Mouse (Mus musculus) CH12.LX (cell line): ENCODE measurements around the gene Atp5b. TPM values are rescaled to one million over a fixed set of nuclear protein-coding genes. Genes with fewer than 3 reads are reported as not detected.
A peak's percentile ranks its signal among the peaks of the same experiment; 100 is the strongest.

Experiments used
- DNase-seq: peaks from one replicate; pipeline ENCODE4 v3.0.0-alpha.2; 2013; ENCODE audit errors: extremely low read depth
- H3K27ac ChIP-seq: 2 replicates; pipeline ENCODE4 v1.5.1; 2012; ENCODE audit warnings: low read depth, mild to moderate bottlenecking, control low read depth, moderate library complexity; ENCODE audit not compliant: insufficient read depth
- H3K27me3 ChIP-seq: replicated peaks from 2 replicates; pipeline ENCODE3; 2012; ENCODE audit warnings: inconsistent platforms
- H3K36me3 ChIP-seq, 2 experiments: replicated peaks in 1 of 2; 2 replicates each; pipeline versions ENCODE3 to v1.6.1; 2012; ENCODE audit warnings: inconsistent platforms in 1 of 2, low read length in 1 of 2, mild to moderate bottlenecking in 1 of 2, mixed read lengths in 1 of 2, moderate library complexity in 1 of 2; ENCODE audit not compliant: control insufficient read depth in 1 of 2, insufficient read depth in 1 of 2
- H3K4me1 ChIP-seq, 2 experiments: 2 replicates each; pipeline ENCODE4 v1.6.1; 2012; ENCODE audit warnings: inconsistent platforms in 1 of 2, moderate library complexity in 1 of 2; ENCODE audit not compliant: insufficient read depth in 2 of 2, control insufficient read depth in 1 of 2
- H3K4me2 ChIP-seq: 2 replicates; pipeline ENCODE4 v1.6.1; 2012; ENCODE audit warnings: low read depth, mild to moderate bottlenecking, control low read depth; ENCODE audit not compliant: poor library complexity, insufficient read depth, severe bottlenecking
- H3K4me3 ChIP-seq, 3 experiments: fragments of 150-350 bp in 1 of 3; sonication (generic) in 1 of 3; replicated peaks in 1 of 3; 2 replicates each; pipeline versions ENCODE3 to v1.5.1; 2011 to 2012; ENCODE audit warnings: low read depth in 2 of 3, low read length in 2 of 3, mild to moderate bottlenecking in 2 of 3, moderate library complexity in 2 of 3, control low read depth in 1 of 3, improper control_type of control experiment in 1 of 3, inconsistent platforms in 1 of 3, mixed read lengths in 1 of 3; ENCODE audit not compliant: poor library complexity in 1 of 3
- H3K79me2 ChIP-seq: replicated peaks from 2 replicates; pipeline ENCODE4 v1.6.1; 2012; ENCODE audit warnings: mild to moderate bottlenecking, moderate library complexity; ENCODE audit not compliant: control insufficient read depth, poor library complexity, insufficient read depth, severe bottlenecking; ENCODE audit errors: extremely low read depth
- H3K9ac ChIP-seq: 2 replicates; pipeline ENCODE4 v1.6.1; 2012; ENCODE audit warnings: low read depth, mild to moderate bottlenecking, control low read depth, moderate library complexity; ENCODE audit not compliant: insufficient read depth
- H3K9me3 ChIP-seq: replicated peaks from 2 replicates; pipeline ENCODE3; 2012; ENCODE audit warnings: low read length, inconsistent platforms, mixed read lengths
- BHLHE40 ChIP-seq: IDR thresholded peaks from 2 replicates; pipeline ENCODE4 v1.6.1; 2011; ENCODE audit warnings: mild to moderate bottlenecking, low read depth, low read length, improper control_type of control experiment
- CHD1 ChIP-seq: IDR thresholded peaks from 2 replicates; pipeline ENCODE4 v1.6.1; 2012; ENCODE audit warnings: low read depth, low read length, improper control_type of control experiment, inconsistent platforms
- E2F4 ChIP-seq: IDR thresholded peaks from 2 replicates; pipeline ENCODE4 v1.6.1; 2011; ENCODE audit warnings: low read depth, low read length, improper control_type of control experiment; ENCODE audit not compliant: insufficient replicate concordance
- EP300 ChIP-seq: IDR thresholded peaks from 2 replicates; pipeline ENCODE4 v1.6.1; 2011; ENCODE audit warnings: low read length, improper control_type of control experiment
- ETS1 ChIP-seq: conservative IDR thresholded peaks from 2 replicates; pipeline ENCODE4 v1.6.1; 2012; ENCODE audit warnings: low read depth, mild to moderate bottlenecking, inconsistent platforms, low read length, improper control_type of control experiment, moderate library complexity
- GABPA ChIP-seq: IDR thresholded peaks from 2 replicates; pipeline ENCODE4 v1.6.1; 2012; ENCODE audit warnings: low read depth, low read length, improper control_type of control experiment, inconsistent platforms; ENCODE audit not compliant: insufficient replicate concordance
- IRF4 ChIP-seq: IDR thresholded peaks from 2 replicates; pipeline ENCODE4 v1.6.1; 2014; ENCODE audit warnings: low read depth, mild to moderate bottlenecking, inconsistent platforms, low read length, improper control_type of control experiment
- JUN ChIP-seq: IDR thresholded peaks from 2 replicates; pipeline ENCODE4 v1.6.1; 2011; ENCODE audit warnings: low read depth, mild to moderate bottlenecking, low read length, improper control_type of control experiment, moderate library complexity; ENCODE audit not compliant: insufficient read depth
- JUND ChIP-seq: conservative IDR thresholded peaks from 2 replicates; pipeline ENCODE4 v1.6.1; 2011; ENCODE audit warnings: low read depth, low read length, improper control_type of control experiment
- KAT2A ChIP-seq: IDR thresholded peaks from 2 replicates; pipeline ENCODE4 v1.6.1; 2012; ENCODE audit warnings: low read length, improper control_type of control experiment, inconsistent platforms; ENCODE audit not compliant: insufficient replicate concordance
- MAFK ChIP-seq: IDR thresholded peaks from 2 replicates; pipeline ENCODE4 v1.6.1; 2011; ENCODE audit warnings: low read length, improper control_type of control experiment; ENCODE audit not compliant: insufficient replicate concordance
- MAZ ChIP-seq: IDR thresholded peaks from 2 replicates; pipeline ENCODE4 v1.6.1; 2012; ENCODE audit warnings: low read depth, mild to moderate bottlenecking, inconsistent platforms, low read length, improper control_type of control experiment, moderate library complexity
- MXI1 ChIP-seq: IDR thresholded peaks from 2 replicates; pipeline ENCODE4 v1.6.1; 2011; ENCODE audit warnings: mild to moderate bottlenecking, low read depth, low read length, improper control_type of control experiment
- MYC ChIP-seq: IDR thresholded peaks from 2 replicates; pipeline ENCODE4 v1.6.1; 2011; ENCODE audit warnings: low read depth, mild to moderate bottlenecking, improper control_type of control experiment, low read length
- NELFE ChIP-seq: IDR thresholded peaks from 2 replicates; pipeline ENCODE4 v1.6.1; 2011; ENCODE audit warnings: low read depth, low read length, improper control_type of control experiment
- NRF1 ChIP-seq: IDR thresholded peaks from 2 replicates; pipeline ENCODE4 v1.6.1; 2014; ENCODE audit warnings: low read depth, mild to moderate bottlenecking, inconsistent platforms, low read length, improper control_type of control experiment, moderate library complexity
- PAX5 ChIP-seq: IDR thresholded peaks from 2 replicates; pipeline ENCODE4 v1.6.1; 2012; ENCODE audit warnings: low read length, inconsistent platforms, mixed read lengths
- POLR2AphosphoS2 ChIP-seq: IDR thresholded peaks from 2 replicates; pipeline ENCODE4 v1.6.1; 2011; ENCODE audit warnings: low read depth, low read length, improper control_type of control experiment
- RAD21 ChIP-seq: IDR thresholded peaks from 2 replicates; pipeline ENCODE4 v1.6.1; 2011; ENCODE audit warnings: low read depth, mild to moderate bottlenecking, low read length, improper control_type of control experiment, moderate library complexity
- RCOR1 ChIP-seq: conservative IDR thresholded peaks from 2 replicates; pipeline ENCODE4 v1.6.1; 2012; ENCODE audit warnings: low read depth, mild to moderate bottlenecking, inconsistent platforms, low read length, improper control_type of control experiment
- SIN3A ChIP-seq: IDR thresholded peaks from 2 replicates; pipeline ENCODE4 v1.6.1; 2012; ENCODE audit warnings: low read length, improper control_type of control experiment, inconsistent platforms
- TBP ChIP-seq: conservative IDR thresholded peaks from 2 replicates; pipeline ENCODE4 v1.6.1; 2011; ENCODE audit warnings: low read depth, low read length, improper control_type of control experiment
- TCF12 ChIP-seq: IDR thresholded peaks from 2 replicates; pipeline ENCODE4 v1.6.1; 2014; ENCODE audit warnings: low read depth, mild to moderate bottlenecking, inconsistent platforms, low read length, improper control_type of control experiment
- UBTF ChIP-seq: IDR thresholded peaks from 2 replicates; pipeline ENCODE4 v1.6.1; 2012; ENCODE audit warnings: low read depth, mild to moderate bottlenecking, inconsistent platforms, low read length, improper control_type of control experiment, moderate library complexity
- USF1 ChIP-seq: IDR thresholded peaks from 2 replicates; pipeline ENCODE4 v1.6.1; 2014; ENCODE audit warnings: low read depth, mild to moderate bottlenecking, inconsistent platforms, low read length, improper control_type of control experiment
- USF2 ChIP-seq: conservative IDR thresholded peaks from 2 replicates; pipeline ENCODE4 v1.6.1; 2011; ENCODE audit warnings: low read depth, low read length, improper control_type of control experiment
- ZC3H11A ChIP-seq: IDR thresholded peaks from 2 replicates; pipeline ENCODE4 v1.6.1; 2012; ENCODE audit warnings: low read depth, mild to moderate bottlenecking, inconsistent platforms, low read length, improper control_type of control experiment
- ZMIZ1 ChIP-seq: IDR thresholded peaks from 2 replicates; pipeline ENCODE4 v1.6.1; 2012; ENCODE audit warnings: low read depth, mild to moderate bottlenecking, inconsistent platforms, low read length, improper control_type of control experiment
- ZNF384 ChIP-seq: IDR thresholded peaks from 2 replicates; pipeline ENCODE4 v1.6.1; 2012; ENCODE audit warnings: low read depth, low read length, improper control_type of control experiment, inconsistent platforms
- dilution Hi-C: fragments of 300-500 bp; cut with MboI; formaldehyde crosslinking; loops from 2 replicates; pipeline ENCODE4 v1.14.3; 2020; ENCODE audit warnings: low sequenced_read_pairs; ENCODE audit not compliant: extremely low pct_unique_long_range_greater_than_20kb, extremely low pct_ligation_motif_present
- in situ Hi-C: fragments of 300-500 bp; cut with MboI; formaldehyde crosslinking; loops from 3 replicates; pipeline ENCODE4 v1.14.3; 2019; ENCODE audit warnings: low sequenced_read_pairs, low pct_ligation_motif_present, low pct_unique_long_range_greater_than_20kb, mixed read lengths
- polyA plus RNA-seq: library from polyadenylated mRNA; unstranded; fragments of >175 nt; gene quantifications from 2 replicates; pipeline ENCODE4 v1.2.1, GENCODE M21; 2012; ENCODE audit warnings: low read depth; ENCODE audit not compliant: insufficient read length
- total RNA-seq, 2 experiments: library from RNA; depleted of rRNA; stranded (reverse); fragments of 300-350 nt in 1 of 2; fragments of >200 nt in 1 of 2; gene quantifications; 2 replicates each; pipeline ENCODE4 v1.2.3; 2012 to 2014

Atp5b gene
- total and polyA plus RNA-seq, 3 experiments: 1,607 to 1,775 (median 1,695) TPM

DNA sequence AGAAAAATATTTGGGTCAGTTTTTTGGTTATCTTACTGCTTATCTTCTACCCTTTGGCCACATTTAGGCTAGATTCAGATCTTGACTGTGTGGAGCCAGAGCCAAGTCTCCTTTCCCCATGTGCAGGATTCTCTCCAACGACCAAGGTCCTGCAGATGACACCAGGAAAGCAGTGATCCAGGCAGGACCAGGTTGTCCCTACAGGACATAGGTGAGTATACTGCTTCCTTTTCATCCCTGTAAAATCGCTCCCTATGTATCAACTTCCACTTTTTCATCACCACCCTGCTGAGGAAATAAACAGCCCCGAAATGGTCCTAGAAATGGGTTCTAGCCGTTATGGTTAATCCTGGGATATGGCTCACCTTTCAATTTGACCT is 13.2 kb downstream of the Atp5b start:
- dilution Hi-C loops: no loop called here
- H3K27ac ChIP-seq: no peak overlapping the region

DNA sequence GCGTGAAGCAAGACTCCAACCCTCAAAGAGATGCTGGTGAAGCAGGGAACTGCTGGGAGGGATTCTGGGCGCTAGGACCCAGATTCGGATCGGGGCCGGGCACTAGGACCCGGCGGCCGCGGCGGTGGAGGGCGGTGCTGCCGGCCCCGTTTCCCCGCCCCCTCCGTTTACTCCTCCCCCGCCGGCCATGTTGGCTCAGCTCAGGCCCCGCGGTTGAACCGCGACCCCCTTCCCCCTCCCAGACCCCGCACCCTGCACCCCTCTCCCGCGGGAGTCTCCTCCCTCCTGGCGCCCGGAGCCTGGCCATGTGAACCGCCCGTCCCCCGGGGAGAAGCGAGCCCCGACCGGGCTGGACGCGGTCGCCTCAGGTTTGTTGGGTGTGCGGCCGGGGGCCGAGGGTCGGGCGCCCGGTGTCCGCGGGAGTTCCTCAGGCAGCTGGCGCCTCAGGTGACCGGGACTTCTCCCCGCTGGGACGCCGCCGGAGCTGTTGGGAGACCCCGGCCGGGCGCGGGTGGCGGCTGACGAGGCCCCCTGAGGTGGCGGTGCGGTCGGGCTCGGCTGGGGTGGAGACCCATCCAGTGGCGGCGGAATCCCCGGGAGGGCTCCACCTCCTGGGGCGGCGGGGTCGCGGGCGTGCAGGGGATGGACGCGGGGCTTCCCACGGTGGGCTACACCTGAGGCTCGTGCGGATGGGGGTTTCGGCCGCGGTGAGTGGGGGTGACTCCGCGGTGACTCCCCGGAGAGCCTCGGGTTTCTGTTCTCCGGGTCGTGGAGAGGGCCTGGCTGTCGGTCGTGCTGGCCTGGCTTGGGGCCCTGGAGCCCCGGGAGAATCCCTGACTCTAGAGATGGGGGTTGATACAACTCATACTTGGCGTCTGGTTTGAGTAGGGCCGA is 13.9 kb downstream of the Atp5b start:
- Histone ChIP-seq H3K27ac (peak overlapping the region; percentile 65; the same call in 1 of the 2 replicates), H3K4me3 (peak overlapping the region; percentile 77 to 87 (median 84)), H3K4me1 (peaks cover 4 to 42% of the 10 kb centered on the region in 2 experiments; a peak in 3 of 4 replicates), H3K36me3 (peaks cover 0 to 15% of the 10 kb centered on the region in 2 experiments), H3K4me2 (peak overlapping the region; percentile 89), H3K9ac (peak overlapping the region; percentile 86), H3K9me3 (no peaks in the 10 kb centered on the region), H3K79me2 (peaks cover 51% of the 10 kb centered on the region), H3K27me3 (no peaks in the 10 kb centered on the region)
- peak; percentile 75 for DNase-seq
- in situ Hi-C loops (loop anchor here (10.0 kb wide), 1 partner anchor 48 kb away; no protein-coding TSS in a partner anchor), dilution Hi-C loops (no loop called here)
- TF ChIP-seq SIN3A (peak; percentile 99), BHLHE40 (peak; percentile 25; the same call in 1 of the 2 replicates), JUN (no peak), CHD1 (no peak), ZMIZ1 (no peak), MXI1 (no peak; the same call in 1 of the 2 replicates), USF2 (no peak), KAT2A (no peak), POLR2AphosphoS2 (no peak), GABPA (no peak), MAZ (peak; percentile 85), JUND (no peak), IRF4 (peak; percentile 69; the same call in 1 of the 2 replicates), ZNF384 (no peak), E2F4 (no peak), EP300 (no peak), TCF12 (peak; percentile 19; the same call in 1 of the 2 replicates), NRF1 (no peak), RCOR1 (no peak), TBP (no peak), RAD21 (no peak), ZC3H11A (no peak), MAFK (no peak), UBTF (peak; percentile 77), MYC (no peak), USF1 (no peak), ETS1 (no peak), NELFE (no peak)

More for the DNA sequence above, 13.2 kb downstream of the Atp5b start:
- in situ Hi-C loops: loop anchor here (10.0 kb wide), 1 partner anchor 48 kb away; no protein-coding TSS in a partner anchor
- H3K4me1 ChIP-seq: peaks cover 4 to 42% of the 10 kb centered on the region in 2 experiments; a peak in 3 of 4 replicates
- peaks cover 0 to 11% of the 10 kb centered on the region in 2 experiments for H3K36me3 ChIP-seq
- H3K9ac ChIP-seq: peak overlapping the region; percentile 31; the same call in 1 of the 2 replicates
- H3K79me2 ChIP-seq: peaks cover 45% of the 10 kb centered on the region
- H3K4me3 ChIP-seq: peak overlapping the region; percentile 18 to 84 (median 50)
- H3K9me3 ChIP-seq: no peaks in the 10 kb centered on the region
- H3K27me3 ChIP-seq: no peaks in the 10 kb centered on the region
- H3K4me2 ChIP-seq: peak overlapping the region; percentile 81
- DNase-seq: no peak
- TF ChIP-seq MYC: no peak
- no peak for TF ChIP-seq JUN
- no peak for TF ChIP-seq NELFE
- TF ChIP-seq PAX5: no peak
- TF ChIP-seq RAD21: no peak
